Mouse (Mus musculus) forebrain, embryonic 10.5 days (tissue): ENCODE measurements around the gene Chmp2a. TPM values are rescaled to one million over a fixed set of nuclear protein-coding genes. Genes with fewer than 3 reads are reported as not detected.

Source experiments
- DNase-seq: peaks from one replicate; pipeline ENCODE4 v3.0.0-alpha.2; 2017; ENCODE audit warnings: low spot score; ENCODE audit errors: extremely low spot score
- H3K27ac ChIP-seq: fragments of 300-500 bp; sonication (generic); 2 replicates; pipeline ENCODE4 v1.5.1; 2016; ENCODE audit warnings: mild to moderate bottlenecking
- H3K27me3 ChIP-seq: fragments of 300-500 bp; sonication (generic); 2 replicates; pipeline ENCODE4 v1.6.1; 2016; ENCODE audit warnings: mild to moderate bottlenecking; ENCODE audit not compliant: poor library complexity, severe bottlenecking
- H3K36me3 ChIP-seq: fragments of 300-500 bp; sonication (generic); replicated peaks from 2 replicates; pipeline ENCODE4 v1.6.1; 2016; ENCODE audit warnings: mild to moderate bottlenecking, moderate library complexity
- H3K4me1 ChIP-seq: fragments of 300-500 bp; sonication (generic); 2 replicates; pipeline ENCODE4 v1.6.1; 2016
- H3K4me3 ChIP-seq: fragments of 300-500 bp; sonication (generic); 2 replicates; pipeline ENCODE4 v1.5.1; 2016; ENCODE audit warnings: mild to moderate bottlenecking, moderate library complexity
- H3K9me3 ChIP-seq: fragments of 300-500 bp; sonication (generic); 2 replicates; pipeline ENCODE4 v1.6.1; 2016; ENCODE audit warnings: mild to moderate bottlenecking, moderate library complexity
- WGBS: fragments of 180-500 bp; shearing (Covaris S2); methylation state at CpG from one replicate; pipeline ENCODE4 v1.1.7; 2016; 5-methylcytosine and 5-hydroxymethylcytosine counted together
- polyA plus RNA-seq: library from polyadenylated mRNA; unstranded; fragments of >200 nt; fragmentation: Nextera tagmentation; extraction: Ambion mirVana; gene quantifications from 2 replicates; pipeline ENCODE4 v1.2.1, GENCODE M21; 2016

Chmp2a gene
- polyA plus RNA-seq, 1 experiment from 2014 or later: 102 TPM

- Histone ChIP-seq H3K36me3 (peaks cover 37% of the 10 kb centered on the region), H3K27me3 (peaks cover 27% of the 10 kb centered on the region), H3K4me1 (peaks cover 33% of the 10 kb centered on the region), H3K4me3 (peak overlapping the region; percentile 68), H3K9me3 (no peaks in the 10 kb centered on the region; the same call in 1 of the 2 replicates), H3K27ac (no peak overlapping the region; the same call in 1 of the 2 replicates)
- WGBS: 39% methylated on average over 57 of the region's 57 CpGs
- DNase-seq: no peak
These were observed 27.1 kb downstream of the Chmp2a start for GRCm38 (mm10) chr7:13007341-13008092.

GRCm38 (mm10) chr7:13006531-13006930, 28.1 kb downstream of the Chmp2a start:
- Histone ChIP-seq H3K9me3 (no peaks in the 10 kb centered on the region; the same call in 1 of the 2 replicates), H3K4me3 (no peak overlapping the region), H3K27ac (no peak overlapping the region), H3K4me1 (peaks cover 33% of the 10 kb centered on the region), H3K27me3 (peaks cover 27% of the 10 kb centered on the region), H3K36me3 (peaks cover 37% of the 10 kb centered on the region)
- DNase-seq: no peak
- 90% methylated on average over 10 of the region's 10 CpGs for WGBS

GRCm38 (mm10) chr7:13006011-13006410, 28.6 kb downstream of the Chmp2a start:
- H3K4me3 ChIP-seq: no peak overlapping the region
- H3K27ac ChIP-seq: no peak overlapping the region
- no peak for DNase-seq
- H3K9me3 ChIP-seq: no peaks in the 10 kb centered on the region; the same call in 1 of the 2 replicates
- peaks cover 33% of the 10 kb centered on the region for H3K4me1 ChIP-seq
- peaks cover 37% of the 10 kb centered on the region for H3K36me3 ChIP-seq
- H3K27me3 ChIP-seq: peaks cover 27% of the 10 kb centered on the region
- 86% methylated on average over 17 of the region's 17 CpGs for WGBS

GRCm38 (mm10) chr7:13003380-13003779, 31.2 kb downstream of the Chmp2a start:
- no peak overlapping the region for H3K4me3 ChIP-seq
- H3K36me3 ChIP-seq: peaks cover 37% of the 10 kb centered on the region
- H3K4me1 ChIP-seq: peaks cover 17% of the 10 kb centered on the region
- no peak for DNase-seq
- peaks cover 25% of the 10 kb centered on the region for H3K27me3 ChIP-seq
- H3K9me3 ChIP-seq: no peaks in the 10 kb centered on the region; the same call in 1 of the 2 replicates
- 78% methylated on average over 5 of the region's 5 CpGs for WGBS
- no peak overlapping the region for H3K27ac ChIP-seq

- Histone ChIP-seq H3K27ac (no peak overlapping the region), H3K27me3 (peaks cover 7% of the 10 kb centered on the region), H3K9me3 (peaks cover 3% of the 10 kb centered on the region; the same call in 1 of the 2 replicates), H3K36me3 (peaks cover 20% of the 10 kb centered on the region), H3K4me3 (no peak overlapping the region), H3K4me1 (no peaks in the 10 kb centered on the region)
- DNase-seq: no peak
- WGBS: 75% methylated on average over 1 of the region's 1 CpGs
These were observed 33.0 kb downstream of the Chmp2a start for GRCm38 (mm10) chr7:13001584-13001983.

GRCm38 (mm10) chr7:12998851-12999250, 35.8 kb downstream of the Chmp2a start, which contains the start of gene Trim28:
TSS of gene Trim28 (plus strand) at chr7:12999114.
- Histone ChIP-seq H3K4me3 (no peak within 1 kb of the TSS), H3K27ac (no peak within 1 kb of the TSS), H3K27me3 (no peaks in the 10 kb centered on the region), H3K36me3 (no peaks in the 10 kb centered on the region), H3K4me1 (no peaks in the 10 kb centered on the region), H3K9me3 (peaks cover 3% of the 10 kb centered on the region; the same call in 1 of the 2 replicates)
- WGBS: 92% methylated on average over 3 of the region's 3 CpGs
- no peak for DNase-seq

- Histone ChIP-seq H3K4me1 (no peaks in the 10 kb centered on the region), H3K27me3 (no peaks in the 10 kb centered on the region), H3K9me3 (peaks cover 3% of the 10 kb centered on the region; the same call in 1 of the 2 replicates), H3K4me3 (no peak within 1 kb of the TSS), H3K27ac (no peak within 1 kb of the TSS), H3K36me3 (no peaks in the 10 kb centered on the region)
- DNase-seq: no peak
- WGBS: 85% methylated on average over 5 of the region's 5 CpGs
These were observed 36.6 kb downstream of the Chmp2a start, which contains the start of gene Slc27a5 for GRCm38 (mm10) chr7:12998053-12998452. TSS of gene Slc27a5 (minus strand) at chr7:12998192.

- DNase-seq: no peak
- Histone ChIP-seq H3K4me1 (no peaks in the 10 kb centered on the region), H3K9me3 (peaks cover 3% of the 10 kb centered on the region; the same call in 1 of the 2 replicates), H3K36me3 (no peaks in the 10 kb centered on the region), H3K27ac (no peak overlapping the region), H3K4me3 (no peak overlapping the region), H3K27me3 (no peaks in the 10 kb centered on the region)
- WGBS: 67% methylated on average over 5 of the region's 5 CpGs
These were observed 37.4 kb downstream of the Chmp2a start for GRCm38 (mm10) chr7:12997230-12997629.

- Histone ChIP-seq H3K27ac (no peak overlapping the region), H3K4me3 (no peak overlapping the region), H3K36me3 (no peaks in the 10 kb centered on the region), H3K9me3 (peaks cover 3% of the 10 kb centered on the region; the same call in 1 of the 2 replicates), H3K4me1 (no peaks in the 10 kb centered on the region), H3K27me3 (no peaks in the 10 kb centered on the region)
- no peak for DNase-seq
These were observed 38.7 kb downstream of the Chmp2a start for GRCm38 (mm10) chr7:12995862-12996261.

- Histone ChIP-seq H3K36me3 (no peaks in the 10 kb centered on the region), H3K9me3 (peaks cover 3% of the 10 kb centered on the region; the same call in 1 of the 2 replicates), H3K4me3 (no peak overlapping the region), H3K27ac (no peak overlapping the region), H3K4me1 (no peaks in the 10 kb centered on the region), H3K27me3 (no peaks in the 10 kb centered on the region)
- DNase-seq: no peak
- WGBS: 90% methylated on average over 10 of the region's 10 CpGs
These were observed 41.5 kb downstream of the Chmp2a start for GRCm38 (mm10) chr7:12993148-12993547.

GRCm38 (mm10) chr7:12992222-12992621, 42.4 kb downstream of the Chmp2a start:
- H3K4me3 ChIP-seq: no peak overlapping the region
- DNase-seq: no peak
- no peak overlapping the region for H3K27ac ChIP-seq
- no peaks in the 10 kb centered on the region for H3K36me3 ChIP-seq
- no peaks in the 10 kb centered on the region for H3K4me1 ChIP-seq
- 11% methylated on average over 3 of the region's 3 CpGs for WGBS
- H3K27me3 ChIP-seq: no peaks in the 10 kb centered on the region
- H3K9me3 ChIP-seq: no peaks in the 10 kb centered on the region

- Histone ChIP-seq H3K27me3 (no peaks in the 10 kb centered on the region), H3K27ac (no peak overlapping the region), H3K4me3 (no peak overlapping the region), H3K36me3 (peaks cover 3% of the 10 kb centered on the region), H3K9me3 (no peaks in the 10 kb centered on the region), H3K4me1 (no peaks in the 10 kb centered on the region)
- DNase-seq: no peak
- WGBS: 86% methylated on average over 8 of the region's 8 CpGs
These were observed 47.0 kb downstream of the Chmp2a start for GRCm38 (mm10) chr7:12987409-12988189.

GRCm38 (mm10) chr7:12986906-12987305, 47.7 kb downstream of the Chmp2a start:
- no peaks in the 10 kb centered on the region for H3K27me3 ChIP-seq
- no peaks in the 10 kb centered on the region for H3K4me1 ChIP-seq
- DNase-seq: no peak
- no peaks in the 10 kb centered on the region for H3K9me3 ChIP-seq
- peaks cover 9% of the 10 kb centered on the region for H3K36me3 ChIP-seq
- no peak overlapping the region for H3K4me3 ChIP-seq
- whole genome bisulfite sequencing: 88% methylated on average over 8 of the region's 8 CpGs
- no peak overlapping the region for H3K27ac ChIP-seq
